Mouse (Mus musculus) urinary bladder, postnatal 0 days (tissue): ENCODE data around the gene Wdr5b. TPM values are rescaled to one million over a fixed set of nuclear protein-coding genes. Genes with fewer than 3 reads are reported as not detected.

Source experiments
- polyA plus RNA-seq: library from polyadenylated mRNA; unstranded; fragments of >200 nt; fragmentation: Nextera tagmentation; extraction: Ambion mirVana; gene quantifications from 2 replicates; pipeline ENCODE4 v1.2.1, GENCODE M21; 2015

Wdr5b gene
- 4.1 and 4.4 TPM in 2 replicates for polyA plus RNA-seq

GRCm38 (mm10) chr16:36040640-36041624 lies at the start of gene Wdr5b:
TSS of gene Wdr5b (plus strand) at chr16:36041190.

GRCm38 (mm10) chr16:36071450-36072379 lies 30.7 kb downstream of the Wdr5b start, which contains the start of the genes Fam162a and Ccdc58:
TSS of gene Fam162a (minus strand) at chr16:36071594.
TSS of gene Ccdc58 (plus strand) at chr16:36071685.

Other genes starting within 250 kb of the Wdr5b start
- gene Parp14, start 169.6 kb upstream of the Wdr5b start, polyA plus RNA-seq = 1.6 and 2.9 TPM in 2 replicates
- gene Parp9, start 102.7 kb upstream of the Wdr5b start, polyA plus RNA-seq = 10.9 and 11.2 TPM in 2 replicates
- gene Dtx3l, start 102.0 kb upstream of the Wdr5b start, polyA plus RNA-seq = 6.7 and 7.5 TPM in 2 replicates
- gene Kpna1, start 62.4 kb upstream of the Wdr5b start, polyA plus RNA-seq = 25.5 and 29.9 TPM in 2 replicates
- 404 and 449 TPM in 2 replicates for gene Fam162a, start 30.4 kb downstream of the Wdr5b start, polyA plus RNA-seq
- gene Ccdc58, start 30.5 kb downstream of the Wdr5b start, polyA plus RNA-seq = 44.0 and 50.9 TPM in 2 replicates
- 1.3 and 1.4 TPM in 2 replicates for gene Csta1, start 90.1 kb downstream of the Wdr5b start, polyA plus RNA-seq
- 0.47 and 7.8 TPM in 2 replicates for gene Stfa2l1, start 115.6 kb downstream of the Wdr5b start, polyA plus RNA-seq
- 4.8 and 21.3 TPM in 2 replicates for gene Gm5483, start 143.0 kb downstream of the Wdr5b start, polyA plus RNA-seq
- gene Gm5416, start 169.2 kb downstream of the Wdr5b start, polyA plus RNA-seq = 3.4 TPM in 1 of 2 replicates, not detected in the other
- 3.6 and 37.1 TPM in 2 replicates for gene 2010005H15Rik, start 180.3 kb downstream of the Wdr5b start, polyA plus RNA-seq
- 5.1 and 29.0 TPM in 2 replicates for gene Stfa1, start 235.8 kb downstream of the Wdr5b start, polyA plus RNA-seq